Mouse (Mus musculus): ENCODE measurements at regions not wholly inside any gene's neighbourhood (a gene's known extent, or its start where the extent isn't known, plus 50 kb on each side); places are given as distances from the start of the nearest gene placed in this dataset.

- no peak for TF ChIP-seq CTCF (IDR thresholded peaks at IDR 0.05; ENCODE audit: low read depth, low read length)
- TF ChIP-seq POLR2A (IDR thresholded peaks at IDR 0.05; ENCODE audit: extremely low read depth, insufficient read depth, low read length) = no peak
These were observed 216.0 kb upstream of the Ptbp2 start for GRCm38 (mm10) chr3:120000281-120000680.

All from liver, adult 2 months (tissue).